Mouse (Mus musculus) testis, adult 2 months (tissue): ENCODE measurements at regions not wholly inside any gene's neighbourhood (a gene's known extent, or its start where the extent isn't known, plus 50 kb on each side); places are given as distances from the start of the nearest gene placed in this dataset.

Source experiments
- CTCF ChIP-seq: fragments of 200-500 bp; IDR thresholded peaks from 2 replicates; pipeline ENCODE4 v1.5.1; 2012; ENCODE audit warnings: low read depth, mild to moderate bottlenecking, inconsistent platforms, low read length, moderate library complexity; ENCODE audit not compliant: control insufficient read depth, insufficient read depth, insufficient replicate concordance
- POLR2A ChIP-seq: fragments of 200-500 bp; IDR thresholded peaks from 2 replicates; pipeline ENCODE4 v1.6.1; 2012; ENCODE audit warnings: low read depth, mild to moderate bottlenecking, inconsistent platforms, low read length, moderate library complexity; ENCODE audit not compliant: control insufficient read depth

DNA sequence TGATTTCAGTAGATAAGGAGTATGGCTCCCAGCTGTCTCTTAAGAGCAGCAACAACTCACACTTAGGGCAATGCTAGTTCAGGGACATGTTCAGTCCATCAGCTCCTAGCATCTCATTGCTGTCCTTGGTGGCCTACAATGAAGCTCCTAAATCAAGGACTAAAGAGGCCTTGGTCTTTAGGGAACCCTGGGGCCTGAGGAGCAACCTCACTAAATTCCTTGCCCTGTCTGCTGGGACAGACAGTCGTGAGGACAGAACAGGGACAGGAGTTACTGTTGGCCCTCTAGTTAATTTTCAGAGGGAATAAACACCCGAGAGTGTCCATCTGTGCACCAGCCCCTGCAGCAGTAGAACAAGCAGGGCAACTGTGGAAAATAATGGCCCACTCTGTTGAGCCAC is 514.6 kb upstream of the Tnp1 start:
- TF ChIP-seq POLR2A, result no peak
- TF ChIP-seq CTCF, result no peak
